Comparison of ENCODE assay signal across 14 mouse cellular contexts in genomic region chr9:83326437-83327086, GRCm38 (mm10).
DNase-seq lines count a peak whose midpoint lies in the region; ATAC-seq and TF ChIP-seq lines count a peak whose summit lies in the region.
"Had no signal": no experiment of that assay in that cellular context is flagged by ENCODE, and none has a peak within 500 bp of the region (broad histone marks: within the 10 kb centered on the region; RNA-seq: fewer than 3 reads in every experiment).

No protein-coding gene starts in this region.

- H3K9me3 ChIP-seq in stomach, embryonic 14.5 days (ENCODE audit: control insufficient read depth, low read depth, low read length): no peaks in the 10 kb centered on the region
- no peaks in the 10 kb centered on the region for H3K9me3 ChIP-seq in stomach, postnatal 0 days (ENCODE audit: control insufficient read depth, low read length)
- H3K9me3 ChIP-seq in midbrain, embryonic 12.5 days: no peaks in the 10 kb centered on the region
- H3K9me3 ChIP-seq: heart, embryonic 15.5 days had no signal

- H3K4me1 ChIP-seq in stomach, embryonic 14.5 days (ENCODE audit: control insufficient read depth, insufficient read depth, low read length): no peaks in the 10 kb centered on the region
- no peaks in the 10 kb centered on the region for H3K4me1 ChIP-seq in stomach, postnatal 0 days (replicated peaks; ENCODE audit: control insufficient read depth, insufficient read depth)
- H3K4me1 ChIP-seq in midbrain, embryonic 12.5 days: peaks cover 12% of the 10 kb centered on the region; the same call in 1 of the 2 replicates
- H3K4me1 ChIP-seq: heart, embryonic 15.5 days had no signal

- peak; percentile 20 for ATAC-seq in frontal cortex, adult (ENCODE audit: low TSS enrichment)
- ATAC-seq in stomach, embryonic 14.5 days (ENCODE audit: insufficient number of reproducible peaks, insufficient read depth, low FRiP score, low read depth): peak; percentile 53; the same call in 1 of the 2 replicates
- no peak for ATAC-seq in stomach, postnatal 0 days (ENCODE audit: low FRiP score, low TSS enrichment)
- ATAC-seq in midbrain, embryonic 12.5 days (ENCODE audit: low FRiP score, low read depth): peak; percentile 66; the same call in 1 of the 2 replicates

- no peaks in the 10 kb centered on the region for H3K27me3 ChIP-seq in stomach, embryonic 14.5 days (ENCODE audit: control insufficient read depth, insufficient read depth, low read length)
- H3K27me3 ChIP-seq in stomach, postnatal 0 days (ENCODE audit: control insufficient read depth, insufficient read depth, low read length): no peaks in the 10 kb centered on the region
- no peaks in the 10 kb centered on the region for H3K27me3 ChIP-seq in midbrain, embryonic 12.5 days
- H3K27me3 ChIP-seq: heart, embryonic 15.5 days had no signal

- WGBS in stomach, embryonic 14.5 days: 19% methylated on average over 7 of the region's 7 CpGs
- WGBS in stomach, postnatal 0 days: 17% methylated on average over 7 of the region's 7 CpGs
- 41% methylated on average over 7 of the region's 7 CpGs for WGBS in midbrain, embryonic 12.5 days

- TF ChIP-seq CTCF in stomach, postnatal 0 days (IDR thresholded peaks at IDR 0.05; ENCODE audit: low read depth): no peak

- no peak overlapping the region for H3K9ac ChIP-seq in stomach, embryonic 14.5 days (replicated peaks; ENCODE audit: low read depth, low read length)
- no peak overlapping the region for H3K9ac ChIP-seq in stomach, postnatal 0 days (ENCODE audit: low read length)
- no peak overlapping the region for H3K9ac ChIP-seq in midbrain, embryonic 12.5 days (replicated peaks)
- H3K9ac ChIP-seq: heart, embryonic 15.5 days; liver, embryonic 14.5 days had no signal

- no peak overlapping the region for H3K4me3 ChIP-seq in stomach, embryonic 14.5 days (ENCODE audit: low read depth, low read length)
- H3K4me3 ChIP-seq in stomach, postnatal 0 days (ENCODE audit: low read depth, low read length): no peak overlapping the region
- H3K4me3 ChIP-seq in midbrain, embryonic 12.5 days: no peak overlapping the region
- H3K4me3 ChIP-seq: heart, embryonic 15.5 days had no signal

- TF ChIP-seq EP300 in stomach, postnatal 0 days (optimal IDR thresholded peaks at IDR 0.05): no peak

- no peak overlapping the region for H3K4me2 ChIP-seq in stomach, embryonic 14.5 days (replicated peaks; ENCODE audit: low read depth, low read length)
- H3K4me2 ChIP-seq in stomach, postnatal 0 days (replicated peaks; ENCODE audit: low read depth): no peak overlapping the region
- H3K4me2 ChIP-seq in midbrain, embryonic 12.5 days (replicated peaks): 0 out of 2 replicates have a peak overlapping the region, but pooled peaks have one; percentile 2
- H3K4me2 ChIP-seq: heart, embryonic 15.5 days had no signal

- H3K27ac ChIP-seq in stomach, embryonic 14.5 days (ENCODE audit: low read length): no peak overlapping the region
- H3K27ac ChIP-seq in stomach, postnatal 0 days (replicated peaks): no peak overlapping the region
- H3K27ac ChIP-seq in midbrain, embryonic 12.5 days (replicated peaks): peak overlapping the region; percentile 56; the same call in 1 of the 2 replicates
- H3K27ac ChIP-seq: heart, embryonic 15.5 days; liver, embryonic 14.5 days had no signal

- no peak for DNase-seq in frontal cortex, postnatal 25 days (ENCODE audit: low spot score in 2 of 2)
- DNase-seq in stomach, postnatal 0 days (ENCODE audit: low spot score): no peak
- peak; percentile 70 for DNase-seq in retina, postnatal 1 day
- no peak for DNase-seq in right cerebral cortex, adult 18-20 months
- no peak for DNase-seq in heart, adult 8-10 months (ENCODE audit: low spot score)
- DNase-seq: B cell, adult 2 months; gastrocnemius, postnatal 25 days; lung, postnatal 4 days; thymus, postnatal 4 days had no signal

- no peaks in the 10 kb centered on the region for H3K36me3 ChIP-seq in stomach, embryonic 14.5 days (ENCODE audit: control insufficient read depth, insufficient read depth, low read length)
- H3K36me3 ChIP-seq in stomach, postnatal 0 days (ENCODE audit: control insufficient read depth, insufficient read depth, low read length): no peaks in the 10 kb centered on the region
- no peaks in the 10 kb centered on the region for H3K36me3 ChIP-seq in midbrain, embryonic 12.5 days
- H3K36me3 ChIP-seq: heart, embryonic 15.5 days had no signal
